Mouse (Mus musculus): ENCODE data around the gene Nans. TPM values are rescaled to one million over a fixed set of nuclear protein-coding genes. Genes with fewer than 3 reads are reported as not detected.

The Nans gene
- 9.7 TPM for polyA plus RNA-seq (2015; fragmentation: Illumina TruSeq; extraction: RNeasy Lipid Tissue Mini Kit (QIAGEN cat#74804); ENCODE audit: insufficient read depth, low read depth, low replicate concordance)

DNA sequence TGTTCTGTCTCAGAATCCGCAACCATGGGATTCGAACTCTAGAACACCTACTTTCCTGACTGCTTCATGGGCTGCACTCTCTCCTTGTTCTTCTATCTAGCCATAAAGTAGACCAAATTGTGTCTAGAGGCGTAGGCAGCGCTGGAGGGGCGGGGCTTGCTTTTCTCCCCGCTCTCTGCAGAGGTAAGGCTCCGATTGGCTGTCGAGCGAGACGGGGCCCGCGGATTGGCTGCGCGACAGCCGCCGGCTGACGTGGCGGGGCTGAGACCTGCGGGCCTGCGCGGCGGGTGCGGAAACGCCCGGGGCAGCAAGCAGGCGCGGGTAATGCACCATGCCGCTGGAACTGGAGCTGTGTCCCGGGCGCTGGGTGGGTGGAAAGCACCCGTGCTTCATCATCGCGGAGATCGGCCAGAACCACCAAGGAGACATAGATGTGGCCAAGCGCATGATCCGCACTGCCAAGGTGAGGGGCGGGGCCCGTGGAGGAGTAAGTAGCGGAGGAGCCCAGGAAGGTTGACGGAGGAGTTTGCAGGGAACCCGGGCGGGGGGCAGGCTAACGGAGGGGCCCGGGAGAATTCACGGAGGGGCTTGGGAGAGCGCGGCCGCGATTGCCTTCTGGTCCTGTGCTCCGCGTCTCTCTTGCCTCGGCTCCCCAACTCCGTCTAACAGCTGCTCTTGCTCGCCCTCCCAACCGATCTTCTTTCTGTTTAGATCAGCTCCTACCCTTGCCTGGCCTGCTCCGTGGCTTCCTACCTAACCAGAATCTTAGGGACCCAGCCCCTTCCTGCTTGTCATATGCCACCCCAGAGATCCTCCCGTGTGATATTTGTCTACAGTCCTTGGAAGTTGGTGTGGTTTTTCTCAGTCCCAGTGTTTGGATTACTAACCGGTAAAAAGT is at the start of gene Nans:
TSS of gene Nans (plus strand) at position 221 of the 898 bp plus-strand sequence.

DNA sequence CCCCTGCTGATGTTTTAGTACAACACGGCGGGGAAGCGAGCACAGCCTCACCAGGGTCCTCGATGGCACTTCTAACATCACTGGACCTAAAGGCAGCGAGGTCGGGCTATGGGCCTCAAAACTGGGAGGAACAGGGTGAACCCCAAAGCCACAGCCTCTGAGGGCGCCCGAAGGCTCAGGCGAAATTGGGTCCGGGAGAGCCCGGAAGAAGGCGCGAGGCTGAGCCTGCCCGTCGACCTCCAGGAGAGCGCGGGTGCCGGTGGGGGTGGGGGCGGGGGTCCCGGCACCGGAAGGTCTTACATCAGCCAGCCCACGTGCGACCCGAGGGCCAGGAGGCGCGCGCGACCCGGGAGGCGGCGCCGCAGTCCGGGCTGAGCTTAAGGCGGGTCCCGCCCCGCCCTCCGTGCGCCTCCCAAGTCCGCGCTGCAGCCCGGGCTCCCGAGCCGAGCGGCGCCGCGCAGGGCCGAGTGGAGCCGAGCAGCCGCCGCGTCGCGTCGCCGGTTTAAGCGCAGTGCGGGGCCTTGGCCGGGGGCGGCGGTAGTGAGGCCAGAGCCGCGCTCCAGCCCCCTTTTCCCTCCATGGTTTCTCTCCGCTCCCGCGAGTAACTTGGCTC is 38.4 kb upstream of the Nans start, which contains the start of gene Anp32b:
TSS of gene Anp32b (plus strand) at position 384 of the 613 bp plus-strand sequence.

DNA sequence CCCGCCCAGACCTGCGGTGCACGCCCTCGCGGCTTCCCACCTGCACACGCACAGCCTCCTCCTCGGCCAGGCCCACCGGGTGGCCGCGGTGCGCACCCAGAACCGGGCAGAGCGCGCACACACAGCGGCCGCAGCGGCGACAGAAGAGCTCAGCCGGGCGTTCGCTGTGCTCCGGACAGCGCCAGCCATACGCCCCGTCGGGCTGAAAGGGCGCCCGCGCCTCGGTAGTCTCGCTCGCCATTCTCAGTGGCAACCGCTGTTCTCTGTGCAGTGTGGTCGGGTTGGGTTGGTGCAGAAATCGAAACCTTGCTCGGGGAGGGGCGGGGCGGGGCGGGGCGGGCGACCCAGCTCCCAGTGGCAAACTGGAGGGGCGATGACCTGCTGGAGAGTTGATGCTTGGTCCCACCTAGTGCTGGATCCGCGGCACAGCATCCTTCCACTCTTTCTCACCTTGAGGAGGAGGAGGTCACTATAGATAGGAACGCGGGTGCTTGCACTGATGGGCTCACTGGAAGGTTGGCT is 46.9 kb downstream of the Nans start, which contains the start of gene Trim14:
TSS of gene Trim14 (minus strand) at position 302 of the 522 bp plus-strand sequence.

Other genes starting within 250 kb of the Nans start
- not detected for gene Foxe1, start 145.6 kb upstream of the Nans start, polyA plus RNA-seq (2015; fragmentation: Illumina TruSeq; extraction: RNeasy Lipid Tissue Mini Kit (QIAGEN cat#74804); ENCODE audit: insufficient read depth, low read depth, low replicate concordance)
- 0.85 TPM for gene Trmo, start 99.8 kb upstream of the Nans start, polyA plus RNA-seq (2015; fragmentation: Illumina TruSeq; extraction: RNeasy Lipid Tissue Mini Kit (QIAGEN cat#74804); ENCODE audit: insufficient read depth, low read depth, low replicate concordance)
- gene Hemgn, start 75.7 kb upstream of the Nans start, polyA plus RNA-seq (2015; fragmentation: Illumina TruSeq; extraction: RNeasy Lipid Tissue Mini Kit (QIAGEN cat#74804); ENCODE audit: insufficient read depth, low read depth, low replicate concordance) = not detected
- 25.5 TPM for gene Anp32b, start 38.3 kb upstream of the Nans start, polyA plus RNA-seq (2015; fragmentation: Illumina TruSeq; extraction: RNeasy Lipid Tissue Mini Kit (QIAGEN cat#74804); ENCODE audit: insufficient read depth, low read depth, low replicate concordance)
- 4.8 TPM for gene Trim14, start 46.9 kb downstream of the Nans start, polyA plus RNA-seq (2015; fragmentation: Illumina TruSeq; extraction: RNeasy Lipid Tissue Mini Kit (QIAGEN cat#74804); ENCODE audit: insufficient read depth, low read depth, low replicate concordance)
- 0.92 TPM for gene Coro2a, start 113.0 kb downstream of the Nans start, polyA plus RNA-seq (2015; fragmentation: Illumina TruSeq; extraction: RNeasy Lipid Tissue Mini Kit (QIAGEN cat#74804); ENCODE audit: insufficient read depth, low read depth, low replicate concordance)
- gene Tbc1d2, start 161.0 kb downstream of the Nans start, polyA plus RNA-seq (2015; fragmentation: Illumina TruSeq; extraction: RNeasy Lipid Tissue Mini Kit (QIAGEN cat#74804); ENCODE audit: insufficient read depth, low read depth, low replicate concordance) = 1.00 TPM

Measured in pancreas, adult 10 weeks (tissue).